Comparison of ENCODE assay signal across 7 mouse cellular contexts in genomic region chr4:148803636-148804035, GRCm38 (mm10). TPM values are rescaled to one million over a fixed set of nuclear protein-coding genes. Genes with fewer than 3 reads are reported as not detected.
A peak's percentile ranks its signal among the peaks of the same experiment; 100 is the strongest.
DNase-seq lines count a peak whose midpoint lies in the region; ATAC-seq and TF ChIP-seq lines count a peak whose summit lies in the region.

No protein-coding gene starts in this region.

- H3K9ac ChIP-seq in liver, embryonic 11.5 days (ENCODE audit: low read depth, low read length), result no peak overlapping the region
- H3K9ac ChIP-seq in forebrain, embryonic 15.5 days (replicated peaks), result no peak overlapping the region
- H3K9ac ChIP-seq in liver, embryonic 13.5 days, result no peak overlapping the region
- H3K9ac ChIP-seq in stomach, embryonic 16.5 days (ENCODE audit: low read length), result peak overlapping the region; percentile 60

- no peak for TF ChIP-seq POLR2A in cerebellum, adult 2 months (IDR thresholded peaks at IDR 0.05; ENCODE audit: borderline replicate concordance, insufficient read depth, low read length)

- H3K4me3 ChIP-seq in liver, embryonic 11.5 days (ENCODE audit: low read depth, low read length), result peak overlapping the region; percentile 55
- H3K4me3 ChIP-seq in forebrain, embryonic 15.5 days, result peak overlapping the region; percentile 48
- H3K4me3 ChIP-seq in liver, embryonic 13.5 days (replicated peaks), result no peak overlapping the region
- peak overlapping the region; percentile 75 for H3K4me3 ChIP-seq in stomach, embryonic 16.5 days (replicated peaks; ENCODE audit: low read length)
- H3K4me3 ChIP-seq in cerebellum, adult 2 months (replicated peaks; ENCODE audit: insufficient read depth, low read depth, low read length), result no peak overlapping the region

- DNase-seq in liver, embryonic 11.5 days (ENCODE audit: low spot score), result no peak
- DNase-seq in liver, result no peak
- DNase-seq in liver, embryonic 13.5 days, result no peak
- no peak for DNase-seq in yolk sac, embryonic 10.5 days (ENCODE audit: low spot score)
- DNase-seq in cerebellum, adult 2 months, result no peak

- H3K4me2 ChIP-seq in liver, embryonic 11.5 days, result peak overlapping the region; percentile 85
- H3K4me2 ChIP-seq in forebrain, embryonic 15.5 days (replicated peaks), result peak overlapping the region; percentile 90
- peak overlapping the region; percentile 67; the same call in 1 of the 2 replicates for H3K4me2 ChIP-seq in liver, embryonic 13.5 days
- peak overlapping the region; percentile 97 for H3K4me2 ChIP-seq in stomach, embryonic 16.5 days (ENCODE audit: low read depth, low read length)

- WGBS in liver, embryonic 11.5 days, result 10% methylated on average over 10 of the region's 10 CpGs
- WGBS in forebrain, embryonic 15.5 days, result 10% methylated on average over 10 of the region's 10 CpGs
- 10% methylated on average over 10 of the region's 10 CpGs for WGBS in liver, embryonic 13.5 days (ENCODE audit: insufficient replicate concordance)
- 18% methylated on average over 10 of the region's 10 CpGs for WGBS in stomach, embryonic 16.5 days
- WGBS in cerebellum, adult 2 months, result 33% methylated on average over 10 of the region's 10 CpGs

- H3K36me3 ChIP-seq in liver, embryonic 11.5 days (ENCODE audit: control insufficient read depth, insufficient read depth, low read length), result no peaks in the 10 kb centered on the region
- H3K36me3 ChIP-seq in forebrain, embryonic 15.5 days, result no peaks in the 10 kb centered on the region
- H3K36me3 ChIP-seq in liver, embryonic 13.5 days, result no peaks in the 10 kb centered on the region
- H3K36me3 ChIP-seq in stomach, embryonic 16.5 days (ENCODE audit: control insufficient read depth, insufficient read depth, low read length), result no peaks in the 10 kb centered on the region

- peaks cover 89% of the 10 kb centered on the region for H3K27me3 ChIP-seq in liver, embryonic 11.5 days (replicated peaks; ENCODE audit: control insufficient read depth, insufficient read depth, low read length)
- peaks cover 54% of the 10 kb centered on the region for H3K27me3 ChIP-seq in forebrain, embryonic 15.5 days
- peaks cover 91% of the 10 kb centered on the region for H3K27me3 ChIP-seq in liver, embryonic 13.5 days
- H3K27me3 ChIP-seq in stomach, embryonic 16.5 days (ENCODE audit: control insufficient read depth, insufficient read depth, low read length), result peaks cover 17% of the 10 kb centered on the region
- H3K27me3 ChIP-seq in cerebellum, adult 2 months (ENCODE audit: control insufficient read depth, insufficient read depth, low read length), result peaks cover 6% of the 10 kb centered on the region; the same call in 1 of the 2 replicates

- no peaks in the 10 kb centered on the region for H3K9me3 ChIP-seq in liver, embryonic 11.5 days (ENCODE audit: control insufficient read depth, low read length)
- H3K9me3 ChIP-seq in forebrain, embryonic 15.5 days, result no peaks in the 10 kb centered on the region
- no peaks in the 10 kb centered on the region for H3K9me3 ChIP-seq in liver, embryonic 13.5 days (replicated peaks)
- no peaks in the 10 kb centered on the region for H3K9me3 ChIP-seq in stomach, embryonic 16.5 days (replicated peaks; ENCODE audit: control insufficient read depth, low read length)

- H3K4me1 ChIP-seq in liver, embryonic 11.5 days (replicated peaks; ENCODE audit: control insufficient read depth, insufficient read depth, low read length), result peaks cover 8% of the 10 kb centered on the region
- H3K4me1 ChIP-seq in forebrain, embryonic 15.5 days, result peaks cover 43% of the 10 kb centered on the region
- peaks cover 15% of the 10 kb centered on the region; the same call in 1 of the 2 replicates for H3K4me1 ChIP-seq in liver, embryonic 13.5 days (replicated peaks)
- H3K4me1 ChIP-seq in stomach, embryonic 16.5 days (ENCODE audit: control insufficient read depth, insufficient read depth, low read length), result peaks cover 19% of the 10 kb centered on the region
- no peaks in the 10 kb centered on the region; the same call in 1 of the 2 replicates for H3K4me1 ChIP-seq in cerebellum, adult 2 months (ENCODE audit: control insufficient read depth, insufficient read depth, low read length)

- no peak for ATAC-seq in liver, embryonic 11.5 days (replicated peaks; ENCODE audit: low FRiP score)
- no peak for ATAC-seq in forebrain, embryonic 15.5 days (replicated peaks)
- no peak for ATAC-seq in liver, embryonic 13.5 days (ENCODE audit: low read depth)
- ATAC-seq in stomach, embryonic 16.5 days (ENCODE audit: insufficient read depth, low FRiP score), result no peak

- H3K27ac ChIP-seq in liver, embryonic 11.5 days (ENCODE audit: low read depth, low read length), result no peak overlapping the region
- no peak overlapping the region for H3K27ac ChIP-seq in forebrain, embryonic 15.5 days (replicated peaks)
- H3K27ac ChIP-seq in liver, embryonic 13.5 days, result no peak overlapping the region
- H3K27ac ChIP-seq in stomach, embryonic 16.5 days (ENCODE audit: low read length), result no peak overlapping the region
- H3K27ac ChIP-seq in cerebellum, adult 2 months (ENCODE audit: insufficient read depth, low read length), result no peak overlapping the region

- no peak for TF ChIP-seq CTCF in cerebellum, adult 2 months (IDR thresholded peaks at IDR 0.05; ENCODE audit: borderline replicate concordance, insufficient read depth, low read depth, low read length)

RNA-seq across cellular contexts. Expression of gene Casz1, which starts 0.6 kb away (rescaled TPM):
- 0.56 and 1.0 TPM in 2 replicates for polyA plus RNA-seq in liver, embryonic 11.5 days (2014; fragmentation: Nextera tagmentation; extraction: Ambion mirVana)
- 0.68 and 1.1 TPM in 2 replicates for polyA plus RNA-seq in forebrain, embryonic 15.5 days (2015; fragmentation: Nextera tagmentation; extraction: Ambion mirVana)
- 0.39 and 0.45 TPM in 2 replicates for polyA plus RNA-seq in liver, embryonic 13.5 days (2015; fragmentation: Nextera tagmentation; extraction: Ambion mirVana)
- 9.9 and 10.5 TPM in 2 replicates for polyA plus RNA-seq in stomach, embryonic 16.5 days (2015; fragmentation: Nextera tagmentation; extraction: Ambion mirVana)
- 1.4 and 1.5 TPM in 2 replicates for polyA plus RNA-seq in cerebellum, adult 2 months (2012; rRNA removed)

Comparison
In these comparisons a context has a peak if more than half of its experiments do, and no peak if none do; other contexts are left out.
1. H3K4me3 ChIP-seq: peak in liver, embryonic 11.5 days (single experiment), forebrain, embryonic 15.5 days (single experiment) and stomach, embryonic 16.5 days (single experiment); none in liver, embryonic 13.5 days (single experiment) and cerebellum, adult 2 months (single experiment).
2. Peak in every context shown above with its lines, with median percentiles within 50 percentile points of each other: H3K4me2 ChIP-seq.